Mouse (Mus musculus): Measurements from ENCODE around the gene Clgn. TPM values are rescaled to one million over a fixed set of nuclear protein-coding genes. Genes with fewer than 3 reads are reported as not detected.

Gene Clgn
- total and polyA plus RNA-seq, 3 experiments: 0.04 to 0.06 TPM; not detected in 1

DNA sequence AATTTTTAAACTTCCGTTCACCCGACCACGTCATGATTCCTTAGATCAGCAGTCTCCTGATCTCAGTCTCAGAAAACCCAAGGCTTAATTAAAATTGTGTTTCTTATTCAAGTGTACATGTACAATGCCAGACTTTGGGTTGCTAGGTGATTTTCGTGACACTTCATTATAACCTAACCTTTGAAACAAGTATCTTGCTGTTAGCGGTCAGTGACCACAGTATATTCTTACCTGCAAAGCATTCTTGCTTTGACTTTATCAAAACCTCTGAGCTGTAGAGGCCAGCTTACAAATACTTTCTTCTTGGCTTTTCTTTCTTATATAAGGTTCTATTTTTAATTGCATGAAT, 53.4 kb downstream of the Clgn start:
- H3K4me3 ChIP-seq (ENCODE audit: control insufficient read depth in 1 of 2, insufficient read depth in 1 of 2, low read depth in 2 of 2, low read length in 2 of 2): peak overlapping the region; percentile 62 to 71
- TF ChIP-seq E2F4 (IDR thresholded peaks at IDR 0.05; ENCODE audit: borderline replicate concordance, low read depth, low read length): no peak
- TF ChIP-seq MYC (IDR thresholded peaks at IDR 0.05; ENCODE audit: low read depth, low read length): no peak
- TF ChIP-seq ZMIZ1 (IDR thresholded peaks at IDR 0.05; ENCODE audit: low read depth, low read length): no peak
- TF ChIP-seq SIN3A (IDR thresholded peaks at IDR 0.05; ENCODE audit: low read length): no peak
- no peak for TF ChIP-seq USF2 (IDR thresholded peaks at IDR 0.05; ENCODE audit: borderline replicate concordance in 1 of 2, insufficient read depth in 1 of 2, low read depth in 1 of 2, low read length in 2 of 2)
- no peaks in the 10 kb centered on the region for H3K9me3 ChIP-seq (replicated peaks; ENCODE audit: insufficient read depth, low read length)
- H3K36me3 ChIP-seq (ENCODE audit: control insufficient read depth in 1 of 2, insufficient read depth in 2 of 2, low read length in 2 of 2): peaks cover 0 to 13% of the 10 kb centered on the region in 2 experiments; a peak in 2 of 4 replicates
- H3K4me1 ChIP-seq (ENCODE audit: control insufficient read depth in 1 of 2, insufficient read depth in 2 of 2, low read length in 2 of 2): peaks cover 3 to 8% of the 10 kb centered on the region in 2 experiments
- no peaks in the 10 kb centered on the region for H3K27me3 ChIP-seq (ENCODE audit: control insufficient read depth in 1 of 2, insufficient read depth in 2 of 2, low read length in 2 of 2)
- no peak overlapping the region for H3K27ac ChIP-seq (ENCODE audit: control insufficient read depth, low read depth, low read length)
- peaks cover 16% of the 10 kb centered on the region for H3K79me2 ChIP-seq (ENCODE audit: control insufficient read depth, insufficient read depth, low read length, poor library complexity)
- DNase-seq (ENCODE audit: low read depth, low spot score): no peak
- H3K9ac ChIP-seq (ENCODE audit: control insufficient read depth, low read depth, low read length, poor library complexity, severe bottlenecking): peak overlapping the region; percentile 33

DNA sequence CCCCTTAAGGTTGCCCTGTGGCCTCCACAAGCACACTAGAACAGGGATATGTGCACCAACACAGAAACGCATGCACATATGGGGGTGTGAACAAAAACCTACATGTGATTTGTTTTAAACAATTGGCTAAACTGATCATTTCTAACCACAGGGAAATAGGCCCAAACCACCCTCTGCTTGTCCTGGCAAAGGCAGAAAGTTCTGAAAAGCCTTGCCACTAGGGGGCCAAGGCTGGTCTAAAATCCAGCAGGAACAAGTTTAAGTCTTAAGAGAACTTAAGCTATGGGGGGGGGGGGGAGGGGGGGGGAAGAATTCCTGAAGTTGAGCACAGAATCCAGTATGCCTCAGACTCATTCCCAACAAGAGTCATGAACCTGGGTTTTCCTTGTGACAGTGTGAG, 60.3 kb downstream of the Clgn start:
- no peaks in the 10 kb centered on the region for H3K27me3 ChIP-seq (ENCODE audit: control insufficient read depth in 1 of 2, insufficient read depth in 2 of 2, low read length in 2 of 2)
- H3K79me2 ChIP-seq (ENCODE audit: control insufficient read depth, insufficient read depth, low read length, poor library complexity): no peaks in the 10 kb centered on the region
- H3K36me3 ChIP-seq (ENCODE audit: control insufficient read depth in 1 of 2, insufficient read depth in 2 of 2, low read length in 2 of 2): no peaks in the 10 kb centered on the region
- no peak overlapping the region for H3K9ac ChIP-seq (ENCODE audit: control insufficient read depth, low read depth, low read length, poor library complexity, severe bottlenecking)
- H3K9me3 ChIP-seq (replicated peaks; ENCODE audit: insufficient read depth, low read length): no peaks in the 10 kb centered on the region
- no peak overlapping the region for H3K27ac ChIP-seq (ENCODE audit: control insufficient read depth, low read depth, low read length)
- no peaks in the 10 kb centered on the region for H3K4me1 ChIP-seq (ENCODE audit: control insufficient read depth in 1 of 2, insufficient read depth in 2 of 2, low read length in 2 of 2)
- DNase-seq (ENCODE audit: low read depth, low spot score): peak; percentile 59
- TF ChIP-seq CTCF (IDR thresholded peaks at IDR 0.05 in 2 of 3, conservative IDR thresholded peaks at IDR 0.05 in 1 of 3; ENCODE audit: control insufficient read depth in 1 of 3, insufficient read depth in 1 of 3, low read depth in 2 of 3, low read length in 3 of 3, poor library complexity in 1 of 3, severe bottlenecking in 1 of 3): peak; percentile 41 to 57 (median 44)
- TF ChIP-seq CHD1 (IDR thresholded peaks at IDR 0.05; ENCODE audit: low read depth, low read length): no peak
- TF ChIP-seq SMC3 (IDR thresholded peaks at IDR 0.05; ENCODE audit: low read depth, low read length): peak; percentile 25; the same call in 1 of the 2 replicates
- H3K4me3 ChIP-seq (ENCODE audit: control insufficient read depth in 1 of 2, insufficient read depth in 1 of 2, low read depth in 2 of 2, low read length in 2 of 2): no peak overlapping the region

DNA sequence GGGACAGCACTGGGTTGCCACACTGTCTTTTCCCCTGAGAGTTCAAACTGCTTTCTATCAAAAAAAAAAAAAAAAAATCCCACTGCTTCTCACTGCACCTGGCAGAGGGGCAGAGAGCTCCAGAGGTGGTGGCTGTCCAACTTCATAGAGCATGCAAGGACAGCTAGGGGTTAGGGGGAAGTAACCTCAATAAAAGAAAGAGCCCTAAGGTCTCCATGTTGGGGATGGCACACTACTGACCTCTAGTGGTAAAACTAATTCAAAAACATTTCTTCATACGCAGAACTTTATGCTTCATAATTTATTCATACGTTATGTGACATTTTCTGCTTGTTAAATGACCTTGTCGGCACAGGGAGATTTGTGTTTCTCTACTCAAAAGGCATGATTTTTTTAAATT, 61.4 kb downstream of the Clgn start:
- Histone ChIP-seq H3K4me1 (ENCODE audit: control insufficient read depth in 1 of 2, insufficient read depth in 2 of 2, low read length in 2 of 2) (no peaks in the 10 kb centered on the region), H3K9ac (ENCODE audit: control insufficient read depth, low read depth, low read length, poor library complexity, severe bottlenecking) (no peak overlapping the region), H3K27ac (ENCODE audit: control insufficient read depth, low read depth, low read length) (no peak overlapping the region), H3K36me3 (ENCODE audit: control insufficient read depth in 1 of 2, insufficient read depth in 2 of 2, low read length in 2 of 2) (no peaks in the 10 kb centered on the region), H3K4me3 (ENCODE audit: control insufficient read depth in 1 of 2, insufficient read depth in 1 of 2, low read depth in 2 of 2, low read length in 2 of 2) (no peak overlapping the region), H3K79me2 (ENCODE audit: control insufficient read depth, insufficient read depth, low read length, poor library complexity) (no peaks in the 10 kb centered on the region), H3K9me3 (replicated peaks; ENCODE audit: insufficient read depth, low read length) (no peaks in the 10 kb centered on the region), H3K27me3 (ENCODE audit: control insufficient read depth in 1 of 2, insufficient read depth in 2 of 2, low read length in 2 of 2) (no peaks in the 10 kb centered on the region; a peak in 1 of 4 replicates)
- DNase-seq (ENCODE audit: low read depth, low spot score): peak; percentile 72
- peak; percentile 72 for TF ChIP-seq SMC3 (IDR thresholded peaks at IDR 0.05; ENCODE audit: low read depth, low read length)
- peak; percentile 65 for TF ChIP-seq ZC3H11A (IDR thresholded peaks at IDR 0.05; ENCODE audit: low read depth, low read length)
- TF ChIP-seq RAD21 (IDR thresholded peaks at IDR 0.05; ENCODE audit: low read depth, low read length): peak; percentile 90
- TF ChIP-seq MAZ (IDR thresholded peaks at IDR 0.05; ENCODE audit: low read depth, low read length): no peak
- TF ChIP-seq CTCF (IDR thresholded peaks at IDR 0.05 in 2 of 3, conservative IDR thresholded peaks at IDR 0.05 in 1 of 3; ENCODE audit: control insufficient read depth in 1 of 3, insufficient read depth in 1 of 3, low read depth in 2 of 3, low read length in 3 of 3, poor library complexity in 1 of 3, severe bottlenecking in 1 of 3): peak in 2 of 3 experiments; percentile 79 to 85; a peak in 4 of 6 replicates

Data from MEL (cell line).